Mouse (Mus musculus): ENCODE results near the gene Rusc2. TPM values are rescaled to one million over a fixed set of nuclear protein-coding genes. Genes with fewer than 3 reads are reported as not detected.

Gene Rusc2
- polyA plus RNA-seq, 1 experiment from 2014 or later, result 14.7 TPM

DNA sequence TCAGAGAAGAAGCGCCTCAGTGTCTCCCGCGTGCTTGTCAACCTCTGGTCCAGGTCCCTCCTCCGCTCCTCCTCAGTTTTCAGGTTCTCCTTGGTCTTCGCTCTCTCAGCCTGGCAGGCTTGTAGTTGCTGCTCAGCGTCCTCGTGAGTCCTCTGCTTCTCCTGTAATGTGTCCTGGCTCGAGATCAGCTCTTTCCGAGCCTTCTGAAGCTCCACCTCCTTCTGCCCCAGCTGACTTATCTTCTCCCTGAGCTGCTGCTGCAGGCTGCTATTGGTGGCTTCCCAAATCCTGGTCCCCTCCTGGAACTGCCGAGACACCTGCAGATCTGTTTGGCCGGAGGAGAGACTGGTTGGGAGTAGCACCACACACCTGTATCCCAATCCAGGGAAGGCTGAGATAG lies 70.5 kb downstream of the Rusc2 start:
- no peak for ATAC-seq (replicated peaks; ENCODE audit: insufficient number of reproducible peaks, insufficient read depth, low FRiP score, low read depth)
- no peak overlapping the region for H3K4me3 ChIP-seq
- H3K27me3 ChIP-seq, result peaks cover 37% of the 10 kb centered on the region
- peak overlapping the region; percentile 17; the same call in 1 of the 2 replicates for H3K4me2 ChIP-seq
- H3K36me3 ChIP-seq, result peaks cover 11% of the 10 kb centered on the region
- peaks cover 23% of the 10 kb centered on the region for H3K4me1 ChIP-seq (replicated peaks)
- no peak overlapping the region for H3K27ac ChIP-seq
- WGBS, result 40% methylated on average over 11 of the region's 11 CpGs
- no peaks in the 10 kb centered on the region for H3K9me3 ChIP-seq (replicated peaks)
- H3K9ac ChIP-seq, result no peak overlapping the region

DNA sequence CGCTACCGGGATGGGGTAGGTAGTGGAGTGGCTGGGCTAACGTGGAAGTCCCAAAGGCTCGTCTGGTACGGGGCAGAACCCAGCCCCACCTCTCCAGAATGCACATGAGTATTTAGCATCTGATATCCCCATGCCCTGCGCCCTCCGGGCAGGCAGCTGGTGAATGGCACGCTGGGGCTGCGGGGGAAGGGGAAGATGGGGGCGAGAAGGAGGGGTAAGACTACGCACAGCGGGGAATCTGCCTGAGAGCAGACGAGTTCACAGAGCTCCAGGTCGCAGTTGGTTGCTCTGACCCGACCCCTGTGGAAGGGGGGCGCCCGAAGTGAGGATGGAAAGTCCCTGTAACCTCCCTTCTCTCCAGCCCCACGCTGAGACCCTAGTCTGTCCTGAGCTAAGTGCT lies 71.6 kb downstream of the Rusc2 start:
- peak overlapping the region; percentile 31; the same call in 1 of the 2 replicates for H3K9ac ChIP-seq
- H3K27me3 ChIP-seq, result peaks cover 37% of the 10 kb centered on the region

DNA sequence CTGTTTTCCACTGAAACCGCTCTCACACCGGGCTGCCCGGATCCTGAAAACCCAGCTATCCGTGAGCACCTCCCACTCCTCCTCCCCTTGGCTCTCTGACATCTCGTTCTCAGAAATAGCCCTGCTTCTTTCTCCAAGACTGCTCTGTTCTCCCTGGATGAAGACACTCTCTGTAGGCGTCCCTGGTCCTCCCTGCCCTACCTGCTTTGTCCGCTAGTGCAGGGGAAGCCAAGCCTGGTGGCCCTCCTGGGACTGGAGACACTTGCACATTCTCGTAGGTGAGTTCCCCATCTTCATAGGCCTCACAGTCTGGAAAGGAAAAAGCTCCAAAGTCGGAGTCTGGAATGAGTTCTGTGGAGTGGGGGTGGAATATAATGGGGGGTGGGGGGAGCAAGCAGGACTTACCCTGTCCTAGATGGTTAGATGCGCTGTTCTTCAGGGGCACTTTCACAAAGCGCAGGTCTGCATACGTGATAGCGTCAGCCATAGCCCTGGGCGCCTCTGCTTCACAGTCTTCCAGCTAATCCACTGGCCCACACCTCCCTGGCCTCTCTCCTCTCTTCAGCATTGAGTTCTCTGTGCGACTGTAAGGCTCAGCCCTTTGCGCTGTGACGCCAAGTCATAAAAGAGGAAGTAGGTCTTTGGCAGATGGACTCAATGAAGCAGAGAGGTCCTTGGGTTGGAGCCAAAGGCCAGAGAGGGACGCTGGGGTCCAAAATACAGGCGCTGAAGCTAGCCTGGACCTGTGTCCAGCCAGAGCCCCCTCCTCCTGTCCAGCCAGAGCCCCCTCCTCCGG lies 72.5 kb downstream of the Rusc2 start, which contains the start of gene Cd72:
Cd72 (minus strand) TSS at position 588 of the 796 bp plus-strand sequence.
- peak within 1 kb of the TSS; percentile 31; the same call in 1 of the 2 replicates for H3K9ac ChIP-seq
- peaks cover 23% of the 10 kb centered on the region for H3K4me1 ChIP-seq (replicated peaks)
- peaks cover 37% of the 10 kb centered on the region for H3K27me3 ChIP-seq
- no peak within 1 kb of the TSS for H3K27ac ChIP-seq
- peak within 1 kb of the TSS; percentile 23 for H3K4me3 ChIP-seq
- 27% methylated on average over 20 of the region's 20 CpGs for WGBS
- peak within 1 kb of the TSS; percentile 60 for H3K4me2 ChIP-seq
- ATAC-seq (replicated peaks; ENCODE audit: insufficient number of reproducible peaks, insufficient read depth, low FRiP score, low read depth), result no peak
- no peaks in the 10 kb centered on the region for H3K36me3 ChIP-seq
- no peaks in the 10 kb centered on the region for H3K9me3 ChIP-seq (replicated peaks)

More for the DNA sequence above, 71.6 kb downstream of the Rusc2 start:
- H3K27ac ChIP-seq, result no peak overlapping the region
- peaks cover 23% of the 10 kb centered on the region for H3K4me1 ChIP-seq (replicated peaks)
- WGBS, result under 1% methylated on average over 18 of the region's 18 CpGs
- ATAC-seq (replicated peaks; ENCODE audit: insufficient number of reproducible peaks, insufficient read depth, low FRiP score, low read depth), result no peak
- H3K4me3 ChIP-seq, result peak overlapping the region; percentile 23
- no peaks in the 10 kb centered on the region for H3K9me3 ChIP-seq (replicated peaks)
- H3K4me2 ChIP-seq, result peak overlapping the region; percentile 60
- no peaks in the 10 kb centered on the region for H3K36me3 ChIP-seq

GRCm38 (mm10) chr4:43456470-43456869 lies 74.7 kb downstream of the Rusc2 start:
- no peak overlapping the region for H3K27ac ChIP-seq
- no peak overlapping the region for H3K9ac ChIP-seq
- H3K4me1 ChIP-seq (replicated peaks), result peaks cover 23% of the 10 kb centered on the region
- no peaks in the 10 kb centered on the region for H3K9me3 ChIP-seq (replicated peaks)
- no peak overlapping the region for H3K4me3 ChIP-seq
- H3K27me3 ChIP-seq, result peaks cover 34% of the 10 kb centered on the region
- H3K4me2 ChIP-seq, result no peak overlapping the region
- H3K36me3 ChIP-seq, result no peaks in the 10 kb centered on the region
- 23% methylated on average over 4 of the region's 4 CpGs for WGBS
- no peak for ATAC-seq (replicated peaks; ENCODE audit: insufficient number of reproducible peaks, insufficient read depth, low FRiP score, low read depth)

DNA sequence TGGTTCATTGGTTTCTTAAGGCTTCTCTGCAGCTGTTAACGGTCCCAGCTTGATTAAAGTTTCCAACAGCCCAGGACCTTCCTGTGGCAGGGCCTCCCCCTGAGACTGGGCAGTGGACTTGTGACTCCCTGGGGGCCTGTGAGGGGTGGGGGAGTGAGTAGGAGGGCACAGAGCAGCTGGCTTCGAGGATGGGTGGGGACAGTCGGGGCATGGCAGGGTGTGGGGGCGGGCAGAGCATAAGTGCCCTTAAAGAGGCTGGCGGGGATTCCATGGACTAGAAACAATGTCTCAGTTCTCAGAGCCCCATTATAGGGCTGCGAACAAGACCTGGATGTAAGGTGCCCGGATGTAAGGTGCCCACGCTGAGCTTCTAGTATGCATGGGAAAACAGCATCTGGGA lies 75.3 kb downstream of the Rusc2 start:
- Histone ChIP-seq H3K4me1 (replicated peaks) (peaks cover 22% of the 10 kb centered on the region), H3K27ac (no peak overlapping the region), H3K4me2 (no peak overlapping the region), H3K9ac (no peak overlapping the region), H3K27me3 (peaks cover 34% of the 10 kb centered on the region), H3K36me3 (no peaks in the 10 kb centered on the region), H3K4me3 (no peak overlapping the region), H3K9me3 (replicated peaks) (no peaks in the 10 kb centered on the region)
- ATAC-seq (replicated peaks; ENCODE audit: insufficient number of reproducible peaks, insufficient read depth, low FRiP score, low read depth), result no peak
- 11% methylated on average over 8 of the region's 8 CpGs for WGBS

GRCm38 (mm10) chr4:43463102-43463501 lies 81.3 kb downstream of the Rusc2 start:
- H3K9ac ChIP-seq, result no peak overlapping the region
- no peak overlapping the region for H3K27ac ChIP-seq
- no peak overlapping the region for H3K4me3 ChIP-seq
- 76% methylated on average over 5 of the region's 5 CpGs for whole genome bisulfite sequencing
- no peaks in the 10 kb centered on the region for H3K27me3 ChIP-seq
- H3K9me3 ChIP-seq (replicated peaks), result no peaks in the 10 kb centered on the region
- H3K4me2 ChIP-seq, result no peak overlapping the region
- no peaks in the 10 kb centered on the region for H3K4me1 ChIP-seq (replicated peaks)
- no peak for ATAC-seq (replicated peaks; ENCODE audit: insufficient number of reproducible peaks, insufficient read depth, low FRiP score, low read depth)
- no peaks in the 10 kb centered on the region for H3K36me3 ChIP-seq

GRCm38 (mm10) chr4:43465935-43466334 lies 84.2 kb downstream of the Rusc2 start:
- no peak overlapping the region for H3K27ac ChIP-seq
- no peak for ATAC-seq (replicated peaks; ENCODE audit: insufficient number of reproducible peaks, insufficient read depth, low FRiP score, low read depth)
- H3K9ac ChIP-seq, result no peak overlapping the region
- no peaks in the 10 kb centered on the region for H3K36me3 ChIP-seq
- H3K27me3 ChIP-seq, result no peaks in the 10 kb centered on the region
- no peak overlapping the region for H3K4me2 ChIP-seq
- WGBS, result 76% methylated on average over 6 of the region's 6 CpGs
- no peaks in the 10 kb centered on the region for H3K9me3 ChIP-seq (replicated peaks)
- H3K4me1 ChIP-seq (replicated peaks), result no peaks in the 10 kb centered on the region
- no peak overlapping the region for H3K4me3 ChIP-seq

GRCm38 (mm10) chr4:43466872-43467271 lies 85.1 kb downstream of the Rusc2 start:
- Histone ChIP-seq H3K4me1 (replicated peaks) (no peaks in the 10 kb centered on the region), H3K36me3 (no peaks in the 10 kb centered on the region), H3K4me2 (no peak overlapping the region), H3K4me3 (no peak overlapping the region), H3K27ac (no peak overlapping the region), H3K27me3 (no peaks in the 10 kb centered on the region), H3K9me3 (replicated peaks) (no peaks in the 10 kb centered on the region), H3K9ac (no peak overlapping the region)
- WGBS, result 85% methylated on average over 7 of the region's 7 CpGs
- ATAC-seq (replicated peaks; ENCODE audit: insufficient number of reproducible peaks, insufficient read depth, low FRiP score, low read depth), result no peak

- no peaks in the 10 kb centered on the region for H3K4me1 ChIP-seq (replicated peaks)
- no peak overlapping the region for H3K9ac ChIP-seq
- no peak overlapping the region for H3K27ac ChIP-seq
- no peaks in the 10 kb centered on the region for H3K36me3 ChIP-seq
- WGBS, result 88% methylated on average over 10 of the region's 10 CpGs
- no peak overlapping the region for H3K4me3 ChIP-seq
- no peak for ATAC-seq (replicated peaks; ENCODE audit: insufficient number of reproducible peaks, insufficient read depth, low FRiP score, low read depth)
- no peak overlapping the region for H3K4me2 ChIP-seq
- H3K27me3 ChIP-seq, result no peaks in the 10 kb centered on the region
- no peaks in the 10 kb centered on the region for H3K9me3 ChIP-seq (replicated peaks)
Measured at GRCm38 (mm10) chr4:43470301-43470700, 88.5 kb downstream of the Rusc2 start.

DNA sequence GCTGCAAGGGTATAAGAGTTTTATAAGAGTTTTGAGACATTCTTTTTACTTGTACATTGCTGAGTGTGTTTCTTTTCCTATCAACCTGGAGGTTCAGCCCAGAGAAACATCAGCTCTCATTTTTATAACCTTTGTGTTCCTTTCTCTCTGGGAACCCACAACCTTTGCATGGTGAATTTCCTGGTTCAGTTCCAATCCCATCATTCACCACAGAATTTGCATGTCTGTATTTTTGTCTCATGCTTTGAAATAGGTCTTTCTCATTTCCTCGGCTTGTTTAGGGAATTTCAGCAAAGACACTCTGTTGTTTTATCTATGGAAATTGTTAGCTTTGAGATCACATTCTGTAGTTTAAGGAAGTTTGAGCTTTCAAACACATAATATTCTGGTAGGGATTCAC lies 91.9 kb downstream of the Rusc2 start:
- 62% methylated on average over 1 of the region's 1 CpGs for WGBS
- ATAC-seq (replicated peaks; ENCODE audit: insufficient number of reproducible peaks, insufficient read depth, low FRiP score, low read depth), result no peak
- Histone ChIP-seq H3K27ac (no peak overlapping the region), H3K27me3 (no peaks in the 10 kb centered on the region), H3K9me3 (replicated peaks) (no peaks in the 10 kb centered on the region), H3K4me2 (no peak overlapping the region), H3K9ac (no peak overlapping the region), H3K36me3 (no peaks in the 10 kb centered on the region), H3K4me1 (replicated peaks) (peaks cover 3% of the 10 kb centered on the region), H3K4me3 (no peak overlapping the region)

- Histone ChIP-seq H3K4me1 (replicated peaks) (peaks cover 11% of the 10 kb centered on the region), H3K27ac (no peak overlapping the region), H3K9ac (no peak overlapping the region), H3K4me3 (no peak overlapping the region), H3K9me3 (replicated peaks) (no peaks in the 10 kb centered on the region), H3K4me2 (no peak overlapping the region), H3K27me3 (no peaks in the 10 kb centered on the region), H3K36me3 (no peaks in the 10 kb centered on the region)
- ATAC-seq (replicated peaks; ENCODE audit: insufficient number of reproducible peaks, insufficient read depth, low FRiP score, low read depth), result no peak
- 83% methylated on average over 6 of the region's 6 CpGs for WGBS
Measured at GRCm38 (mm10) chr4:43476604-43477003, 94.8 kb downstream of the Rusc2 start.

All from heart, embryonic 15.5 days (tissue).